Mouse (Mus musculus) right cerebral cortex, adult 18-20 months (tissue): ENCODE data around the gene Pde6h.
"Not testable (repeated sequence)": the region's sequence is repeated elsewhere in the genome, so short reads cannot be mapped to it uniquely, and the experiment has no call there.

Experiments used
- DNase-seq: peaks from one replicate; pipeline ENCODE4 v3.0.0; 2022; ENCODE audit warnings: mixed read lengths

Gene Pde6h

GRCm38 (mm10) chr6:136923532-136923931 lies at the start of gene Pde6h:
TSS of gene Pde6h (plus strand) at chr6:136923832.
- DNase-seq, result no peak

GRCm38 (mm10) chr6:136874599-136874998 lies 49.0 kb upstream of the Pde6h start:
- peak; percentile 53 for DNase-seq

GRCm38 (mm10) chr6:136875670-136876069 lies 48.0 kb upstream of the Pde6h start, which contains the start of gene Mgp:
TSS of gene Mgp (minus strand) at chr6:136875823.
- DNase-seq, result peak; percentile 67

GRCm38 (mm10) chr6:136881678-136882077 lies 42.0 kb upstream of the Pde6h start:
- DNase-seq, result no peak

- no peak for DNase-seq
Measured at GRCm38 (mm10) chr6:136883431-136883915, 40.2 kb upstream of the Pde6h start.

- no peak for DNase-seq
Measured at GRCm38 (mm10) chr6:136883961-136884360, 39.7 kb upstream of the Pde6h start.

- not testable (repeated sequence) for DNase-seq
Measured at GRCm38 (mm10) chr6:136884766-136885165, 38.9 kb upstream of the Pde6h start.

- no peak for DNase-seq
Measured at GRCm38 (mm10) chr6:136887854-136888253, 35.8 kb upstream of the Pde6h start.

- DNase-seq, result no peak
Measured at GRCm38 (mm10) chr6:136889067-136889466, 34.6 kb upstream of the Pde6h start.

GRCm38 (mm10) chr6:136889554-136889953 lies 34.1 kb upstream of the Pde6h start:
- no peak for DNase-seq

GRCm38 (mm10) chr6:136892002-136892401 lies 31.6 kb upstream of the Pde6h start:
- DNase-seq, result no peak

- DNase-seq, result no peak
Measured at GRCm38 (mm10) chr6:136894532-136895339, 28.9 kb upstream of the Pde6h start.

GRCm38 (mm10) chr6:136897789-136898188 lies 25.8 kb upstream of the Pde6h start:
- no peak for DNase-seq

- no peak for DNase-seq
Measured at GRCm38 (mm10) chr6:136898222-136898621, 25.4 kb upstream of the Pde6h start.

GRCm38 (mm10) chr6:136898954-136899353 lies 24.7 kb upstream of the Pde6h start:
- no peak for DNase-seq

GRCm38 (mm10) chr6:136900369-136901009 lies 23.1 kb upstream of the Pde6h start:
- no peak for DNase-seq

GRCm38 (mm10) chr6:136901010-136901409 lies 22.6 kb upstream of the Pde6h start:
- no peak for DNase-seq

- no peak for DNase-seq
Measured at GRCm38 (mm10) chr6:136902527-136902926, 21.1 kb upstream of the Pde6h start.

- no peak for DNase-seq
Measured at GRCm38 (mm10) chr6:136903885-136904470, 19.7 kb upstream of the Pde6h start.

GRCm38 (mm10) chr6:136906283-136906936 lies 17.2 kb upstream of the Pde6h start:
- DNase-seq, result no peak

GRCm38 (mm10) chr6:136906937-136907293 lies 16.7 kb upstream of the Pde6h start:
- no peak for DNase-seq

GRCm38 (mm10) chr6:136910247-136910890 lies 13.3 kb upstream of the Pde6h start:
- no peak for DNase-seq
